Mouse (Mus musculus) hindbrain, embryonic 13.5 days (tissue): ENCODE results near the gene Cutc. TPM values are rescaled to one million over a fixed set of nuclear protein-coding genes. Genes with fewer than 3 reads are reported as not detected.

Source experiments
- ATAC-seq: fragments of 200-750 bp; cut with Nextera tagmentation; 2 replicates; pipeline ENCODE4 v1.8.0; 2017; ENCODE audit warnings: moderate TSS enrichment; ENCODE audit not compliant: low FRiP score
- H3K27ac ChIP-seq: fragments of 300-500 bp; sonication (generic); 2 replicates; pipeline ENCODE4 v1.5.1; 2015; ENCODE audit warnings: inconsistent platforms, mild to moderate bottlenecking, moderate library complexity
- H3K27me3 ChIP-seq: fragments of 300-500 bp; sonication (generic); 2 replicates; pipeline ENCODE4 v1.6.1; 2015; ENCODE audit warnings: mild to moderate bottlenecking, inconsistent platforms
- H3K36me3 ChIP-seq: fragments of 300-500 bp; sonication (generic); 2 replicates; pipeline ENCODE4 v1.6.1; 2015; ENCODE audit warnings: mild to moderate bottlenecking, inconsistent platforms
- H3K4me1 ChIP-seq: fragments of 300-500 bp; sonication (generic); replicated peaks from 2 replicates; pipeline ENCODE4 v1.6.1; 2015; ENCODE audit warnings: inconsistent platforms
- H3K4me2 ChIP-seq: fragments of 300-500 bp; sonication (generic); 2 replicates; pipeline ENCODE4 v1.6.1; 2015; ENCODE audit warnings: inconsistent platforms, mild to moderate bottlenecking, moderate library complexity
- H3K4me3 ChIP-seq: fragments of 300-500 bp; sonication (generic); 2 replicates; pipeline ENCODE4 v1.5.1; 2015; ENCODE audit warnings: mild to moderate bottlenecking, inconsistent platforms
- H3K9ac ChIP-seq: fragments of 300-500 bp; sonication (generic); 2 replicates; pipeline ENCODE4 v1.6.1; 2015; ENCODE audit warnings: mild to moderate bottlenecking, inconsistent platforms
- H3K9me3 ChIP-seq: fragments of 300-500 bp; sonication (generic); 2 replicates; pipeline ENCODE4 v1.6.1; 2016; ENCODE audit warnings: inconsistent platforms
- WGBS: fragments of 180-500 bp; shearing (Covaris S2); methylation state at CpG from one replicate; pipeline ENCODE4 v1.1.7; 2015; 5-methylcytosine and 5-hydroxymethylcytosine counted together
- polyA plus RNA-seq: library from polyadenylated mRNA; unstranded; fragments of >200 nt; fragmentation: Nextera tagmentation; extraction: Ambion mirVana; gene quantifications from 2 replicates; pipeline ENCODE4 v1.2.1, GENCODE M21; 2015

Gene Cutc
- polyA plus RNA-seq, result 8.0 and 10.0 TPM in 2 replicates

DNA sequence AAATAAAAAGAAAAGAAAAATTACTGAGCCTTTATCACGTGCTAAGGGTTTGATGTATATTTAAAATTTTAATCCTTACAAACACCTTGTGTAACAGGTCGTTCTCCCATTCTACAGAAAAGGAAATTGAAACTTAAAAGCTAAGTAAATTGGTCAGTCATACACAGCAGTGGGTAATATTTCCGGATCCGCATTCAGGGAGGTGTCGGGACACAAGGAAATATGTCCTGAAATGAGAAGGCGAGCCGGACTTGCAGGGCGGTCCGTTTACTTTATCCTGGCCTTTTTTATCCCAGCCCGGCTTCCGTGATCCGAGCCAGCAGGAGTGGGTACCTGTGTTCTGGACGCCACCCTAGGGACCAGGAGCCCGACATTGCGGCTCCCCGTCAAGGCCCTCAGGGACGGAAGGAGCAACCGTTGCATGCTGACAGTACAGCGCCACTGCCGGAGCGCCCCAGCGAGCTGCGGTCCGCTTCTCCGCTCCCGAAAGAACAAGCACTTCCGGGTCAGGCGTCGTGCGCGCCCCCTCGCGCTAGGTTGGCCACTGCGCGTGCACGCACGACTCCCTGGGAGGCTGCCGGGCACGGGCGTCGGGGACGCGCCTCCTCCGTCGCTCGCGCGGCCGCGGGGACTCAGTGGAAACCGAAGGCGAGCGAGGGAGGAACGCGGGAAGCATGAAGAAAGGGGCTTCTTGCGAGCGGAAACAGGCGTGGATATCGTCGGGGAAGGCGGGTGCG is at the start of gene Cutc, which contains the start of gene Cox15:
Cutc (plus strand) TSS at position 508 of the 737 bp plus-strand sequence.
Cox15 (minus strand) TSS at position 512 of the 737 bp plus-strand sequence.
- H3K4me2 ChIP-seq, result peak within 1 kb of the TSS; percentile 63
- H3K36me3 ChIP-seq, result peaks cover 19% of the 10 kb centered on the region
- peak within 1 kb of the TSS; percentile 96 for H3K27ac ChIP-seq
- peak within 1 kb of the TSS; percentile 82 for H3K9ac ChIP-seq
- H3K4me1 ChIP-seq, result peaks cover 14% of the 10 kb centered on the region
- 1% methylated on average over 62 of the region's 62 CpGs for WGBS
- peak; percentile 94 for ATAC-seq
- no peaks in the 10 kb centered on the region for H3K9me3 ChIP-seq
- H3K4me3 ChIP-seq, result peak within 1 kb of the TSS; percentile 67
- no peaks in the 10 kb centered on the region for H3K27me3 ChIP-seq

GRCm38 (mm10) chr19:43704211-43704610 is 48.6 kb upstream of the Cutc start:
- no peak overlapping the region for H3K27ac ChIP-seq
- no peaks in the 10 kb centered on the region for H3K9me3 ChIP-seq
- H3K27me3 ChIP-seq, result no peaks in the 10 kb centered on the region
- no peak overlapping the region for H3K4me3 ChIP-seq
- 93% methylated on average over 11 of the region's 11 CpGs for WGBS
- ATAC-seq, result no peak
- H3K36me3 ChIP-seq, result peaks cover 82% of the 10 kb centered on the region
- H3K4me2 ChIP-seq, result no peak overlapping the region
- no peak overlapping the region for H3K9ac ChIP-seq
- peaks cover 2% of the 10 kb centered on the region for H3K4me1 ChIP-seq

DNA sequence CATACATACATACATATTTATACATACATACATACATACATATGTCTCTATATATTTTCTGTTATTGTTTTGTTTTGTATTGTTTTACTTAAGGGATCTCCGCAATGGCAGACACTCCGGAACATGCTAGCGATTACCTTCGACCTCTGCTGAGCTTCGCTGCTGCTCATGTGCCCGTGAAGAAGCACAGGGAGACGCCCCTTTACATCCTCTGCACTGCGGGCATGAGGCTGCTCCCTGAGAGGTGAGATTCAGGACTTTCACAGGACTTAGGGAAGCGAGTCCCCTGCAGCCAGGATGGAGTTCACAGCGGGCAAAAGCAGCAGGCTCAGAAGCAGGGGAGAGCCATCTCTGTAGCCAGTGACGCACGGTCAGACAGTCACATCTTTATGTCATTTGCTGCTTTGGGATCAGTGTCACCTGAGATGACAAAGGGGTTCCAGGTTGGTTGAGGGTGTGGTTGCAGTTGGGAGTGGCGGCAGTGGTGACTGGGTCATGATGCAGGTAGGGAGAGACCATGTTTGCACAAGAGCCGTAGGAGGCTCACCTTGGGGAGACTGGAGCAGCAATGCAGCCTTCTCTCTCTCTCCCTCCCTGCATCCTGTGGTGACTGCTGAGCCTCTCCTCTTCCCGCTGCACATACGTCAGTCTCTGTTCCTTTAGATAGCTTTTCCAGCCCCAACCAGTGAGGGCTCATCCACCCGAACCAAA is 47.9 kb upstream of the Cutc start:
- peaks cover 6% of the 10 kb centered on the region for H3K4me1 ChIP-seq
- H3K27me3 ChIP-seq, result no peaks in the 10 kb centered on the region
- H3K4me2 ChIP-seq, result no peak overlapping the region
- H3K4me3 ChIP-seq, result no peak overlapping the region
- H3K27ac ChIP-seq, result no peak overlapping the region
- no peak overlapping the region for H3K9ac ChIP-seq
- H3K36me3 ChIP-seq, result peaks cover 76% of the 10 kb centered on the region
- no peaks in the 10 kb centered on the region for H3K9me3 ChIP-seq
- 90% methylated on average over 17 of the region's 17 CpGs for WGBS
- no peak for ATAC-seq

- ATAC-seq, result no peak
- Histone ChIP-seq H3K36me3 (peaks cover 60% of the 10 kb centered on the region), H3K9me3 (no peaks in the 10 kb centered on the region), H3K27me3 (no peaks in the 10 kb centered on the region), H3K4me1 (peaks cover 6% of the 10 kb centered on the region), H3K27ac (no peak overlapping the region), H3K4me3 (no peak overlapping the region), H3K9ac (no peak overlapping the region), H3K4me2 (no peak overlapping the region)
- WGBS, result 93% methylated on average over 7 of the region's 7 CpGs
Observed at GRCm38 (mm10) chr19:43708206-43708605, 44.6 kb upstream of the Cutc start.

- Histone ChIP-seq H3K9me3 (no peaks in the 10 kb centered on the region), H3K9ac (no peak overlapping the region), H3K36me3 (peaks cover 59% of the 10 kb centered on the region), H3K4me1 (peaks cover 6% of the 10 kb centered on the region), H3K4me2 (no peak overlapping the region), H3K27me3 (no peaks in the 10 kb centered on the region), H3K27ac (no peak overlapping the region), H3K4me3 (no peak overlapping the region)
- ATAC-seq, result no peak
- WGBS, result 56% methylated on average over 8 of the region's 8 CpGs
Observed at GRCm38 (mm10) chr19:43709317-43709716, 43.5 kb upstream of the Cutc start.

- Histone ChIP-seq H3K9me3 (no peaks in the 10 kb centered on the region), H3K36me3 (peaks cover 52% of the 10 kb centered on the region), H3K27me3 (no peaks in the 10 kb centered on the region), H3K4me2 (no peak overlapping the region), H3K27ac (no peak overlapping the region), H3K4me1 (peaks cover 6% of the 10 kb centered on the region), H3K4me3 (no peak overlapping the region), H3K9ac (no peak overlapping the region)
- 59% methylated on average over 22 of the region's 22 CpGs for WGBS
- no peak for ATAC-seq
Observed at GRCm38 (mm10) chr19:43711159-43711916, 41.5 kb upstream of the Cutc start.

GRCm38 (mm10) chr19:43711971-43712370 is 40.8 kb upstream of the Cutc start:
- no peaks in the 10 kb centered on the region for H3K27me3 ChIP-seq
- no peak overlapping the region for H3K4me2 ChIP-seq
- 83% methylated on average over 5 of the region's 5 CpGs for WGBS
- no peak overlapping the region for H3K9ac ChIP-seq
- H3K9me3 ChIP-seq, result no peaks in the 10 kb centered on the region
- no peak overlapping the region for H3K27ac ChIP-seq
- ATAC-seq, result no peak
- H3K4me3 ChIP-seq, result no peak overlapping the region
- H3K4me1 ChIP-seq, result peaks cover 6% of the 10 kb centered on the region
- peaks cover 51% of the 10 kb centered on the region for H3K36me3 ChIP-seq

DNA sequence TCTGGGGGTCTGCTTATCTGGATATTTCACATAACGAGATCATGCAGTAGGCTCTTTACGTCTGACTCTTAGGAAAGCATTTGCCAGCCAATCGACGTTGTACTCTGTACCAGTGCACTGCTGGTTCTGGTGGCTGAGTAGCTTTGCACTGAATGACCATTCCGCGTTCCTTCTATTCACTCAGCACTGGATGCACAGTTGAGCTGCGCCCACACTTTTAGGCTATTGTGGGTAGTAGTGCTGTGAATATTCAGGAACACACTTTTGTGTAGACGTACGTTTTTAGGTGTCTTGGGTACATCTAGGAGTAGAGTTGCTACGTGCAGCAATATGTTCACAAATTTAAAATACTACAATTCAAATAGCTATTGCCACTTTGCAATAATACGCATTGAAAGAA is 32.7 kb upstream of the Cutc start:
- no peak overlapping the region for H3K27ac ChIP-seq
- H3K9ac ChIP-seq, result no peak overlapping the region
- peaks cover 82% of the 10 kb centered on the region for H3K36me3 ChIP-seq
- H3K27me3 ChIP-seq, result no peaks in the 10 kb centered on the region
- H3K4me1 ChIP-seq, result no peaks in the 10 kb centered on the region
- no peaks in the 10 kb centered on the region for H3K9me3 ChIP-seq
- 97% methylated on average over 11 of the region's 11 CpGs for WGBS
- ATAC-seq, result no peak
- H3K4me3 ChIP-seq, result no peak overlapping the region
- no peak overlapping the region for H3K4me2 ChIP-seq

DNA sequence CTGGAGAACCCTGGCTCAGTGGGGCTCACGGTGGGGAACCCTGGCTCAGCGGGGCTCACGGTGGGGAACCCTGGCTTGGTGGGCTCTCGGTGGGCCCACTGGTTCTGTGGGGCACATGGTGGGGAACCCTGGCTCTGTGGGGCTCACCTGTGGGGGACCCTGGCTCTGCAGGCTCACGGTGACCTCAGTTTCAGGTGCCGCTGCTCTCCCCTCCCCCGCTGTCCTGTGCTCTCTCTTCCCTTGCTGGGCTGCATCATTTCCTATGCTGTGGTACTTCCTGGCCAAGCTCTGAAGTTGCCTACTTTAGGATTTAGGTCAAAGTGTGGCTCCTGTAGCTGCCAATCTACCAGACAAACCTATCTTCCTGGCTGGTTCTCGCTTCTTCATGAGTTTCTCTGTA is 29.9 kb upstream of the Cutc start:
- no peak overlapping the region for H3K4me2 ChIP-seq
- 82% methylated on average over 8 of the region's 8 CpGs for WGBS
- no peaks in the 10 kb centered on the region for H3K9me3 ChIP-seq
- no peak overlapping the region for H3K9ac ChIP-seq
- H3K4me1 ChIP-seq, result no peaks in the 10 kb centered on the region
- no peaks in the 10 kb centered on the region for H3K27me3 ChIP-seq
- no peak overlapping the region for H3K27ac ChIP-seq
- peaks cover 89% of the 10 kb centered on the region for H3K36me3 ChIP-seq
- ATAC-seq, result no peak
- H3K4me3 ChIP-seq, result no peak overlapping the region

DNA sequence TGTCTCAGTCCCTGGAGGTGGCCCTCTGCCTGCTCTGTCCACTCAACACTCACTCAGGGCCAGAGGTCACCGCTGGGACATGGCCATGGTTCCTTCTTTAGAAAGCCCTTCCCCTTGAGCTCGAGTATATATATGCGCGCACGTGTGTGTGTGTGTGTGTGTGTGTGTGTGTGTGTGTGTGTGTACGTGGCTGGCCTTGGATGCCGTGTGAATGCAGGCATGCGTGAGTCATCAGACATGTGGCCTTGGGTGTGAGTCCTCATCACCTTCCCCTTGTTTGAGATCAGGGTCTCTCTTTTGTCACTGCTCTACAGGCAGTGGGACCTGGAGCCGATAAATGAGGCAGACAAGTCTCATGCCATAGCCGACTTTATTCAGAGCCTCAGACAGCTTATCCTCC is 29.3 kb upstream of the Cutc start:
- no peaks in the 10 kb centered on the region for H3K27me3 ChIP-seq
- no peaks in the 10 kb centered on the region for H3K9me3 ChIP-seq
- no peak overlapping the region for H3K27ac ChIP-seq
- no peak for ATAC-seq
- WGBS, result 81% methylated on average over 9 of the region's 10 CpGs
- H3K4me2 ChIP-seq, result no peak overlapping the region
- H3K4me1 ChIP-seq, result no peaks in the 10 kb centered on the region
- H3K4me3 ChIP-seq, result no peak overlapping the region
- H3K9ac ChIP-seq, result no peak overlapping the region
- peaks cover 89% of the 10 kb centered on the region for H3K36me3 ChIP-seq

- Histone ChIP-seq H3K9ac (no peak overlapping the region), H3K9me3 (no peaks in the 10 kb centered on the region), H3K4me1 (no peaks in the 10 kb centered on the region), H3K4me2 (no peak overlapping the region), H3K36me3 (peaks cover 88% of the 10 kb centered on the region), H3K27me3 (no peaks in the 10 kb centered on the region), H3K27ac (no peak overlapping the region), H3K4me3 (no peak overlapping the region)
- ATAC-seq, result no peak
- 94% methylated on average over 20 of the region's 20 CpGs for WGBS
Observed at GRCm38 (mm10) chr19:43724194-43724593, 28.6 kb upstream of the Cutc start.

- Histone ChIP-seq H3K36me3 (peaks cover 88% of the 10 kb centered on the region), H3K27ac (no peak overlapping the region), H3K4me3 (no peak overlapping the region), H3K9ac (peak overlapping the region; percentile 13; the same call in 1 of the 2 replicates), H3K4me2 (no peak overlapping the region), H3K27me3 (no peaks in the 10 kb centered on the region), H3K4me1 (peaks cover 6% of the 10 kb centered on the region; the same call in 1 of the 2 replicates), H3K9me3 (no peaks in the 10 kb centered on the region)
- no peak for ATAC-seq
- 87% methylated on average over 7 of the region's 7 CpGs for WGBS
Observed at GRCm38 (mm10) chr19:43724821-43725220, 28.0 kb upstream of the Cutc start.
